Mouse (Mus musculus): ENCODE data around the gene Sgms1.

DNA sequence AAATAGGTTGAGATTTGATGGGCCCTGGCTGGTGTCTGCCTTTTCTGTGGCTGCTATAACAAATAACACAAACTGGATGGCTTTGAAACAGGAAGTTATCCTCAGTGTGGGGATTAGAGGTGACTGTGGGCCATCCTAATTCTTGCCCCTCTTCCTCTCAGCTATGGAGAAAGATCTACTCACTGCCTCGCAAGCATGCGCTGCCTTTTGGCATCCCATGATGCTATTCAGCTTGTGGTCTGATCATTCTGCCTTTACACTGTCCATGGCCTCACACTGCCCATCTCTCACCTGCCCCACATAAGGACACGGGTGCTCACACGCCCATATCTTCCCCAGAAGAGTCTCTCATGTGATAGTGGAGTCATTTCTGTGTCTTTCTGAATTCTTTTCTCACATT lies 213.5 kb downstream of the Sgms1 start:
- no peak for TF ChIP-seq POLR2A (IDR thresholded peaks at IDR 0.05; ENCODE audit: low read depth, low read length)
- no peak for TF ChIP-seq CTCF (IDR thresholded peaks at IDR 0.05; ENCODE audit: extremely low read depth, insufficient read depth, insufficient read length, insufficient replicate concordance)
